ENCODE assay signal across 8 mouse cellular contexts in the genomic region with DNA sequence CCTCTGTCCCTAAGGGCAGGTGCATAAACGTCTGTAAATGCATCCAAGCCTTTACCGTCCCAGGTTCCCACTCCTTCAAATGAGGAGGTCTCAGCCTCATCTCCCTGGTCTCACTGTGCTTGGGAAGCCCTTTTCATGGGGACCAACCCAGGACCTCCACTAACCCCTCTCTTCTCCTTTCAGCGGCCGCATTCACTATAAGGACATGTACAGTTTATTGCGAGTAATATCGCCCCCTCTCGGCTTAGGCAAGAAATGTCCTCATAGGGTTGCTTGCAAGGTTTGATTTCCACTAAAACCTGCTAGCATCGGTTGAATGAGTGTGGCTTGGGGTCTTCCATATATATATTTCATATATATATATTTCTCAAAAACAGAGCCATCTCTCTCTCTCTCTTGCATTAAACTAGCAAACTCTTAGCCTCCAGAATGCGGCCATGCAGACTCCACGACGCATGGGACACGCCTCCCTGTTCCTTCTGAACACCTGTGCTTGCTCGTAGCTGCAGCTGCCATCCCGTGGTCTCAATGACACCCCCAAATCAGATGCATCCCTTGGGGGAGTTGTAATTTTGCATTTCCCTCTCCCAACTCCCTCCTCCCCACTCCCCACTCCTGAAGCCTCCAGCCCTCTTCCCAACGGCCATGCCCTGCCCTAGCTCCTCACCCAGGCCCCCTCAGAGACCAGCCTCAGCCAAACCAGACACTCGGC. TPM values are rescaled to one million over a fixed set of nuclear protein-coding genes. Genes with fewer than 3 reads are reported as not detected.
DNase-seq lines count a peak whose midpoint lies in the region; ATAC-seq and TF ChIP-seq lines count a peak whose summit lies in the region.

No protein-coding gene starts in this region.

- H3K9ac ChIP-seq in limb, embryonic 13.5 days, result no peak overlapping the region

- H3K36me3 ChIP-seq in G1E (replicated peaks), result no peaks in the 10 kb centered on the region
- H3K36me3 ChIP-seq in limb, embryonic 13.5 days, result no peaks in the 10 kb centered on the region

- no peak for ATAC-seq in G1E (ENCODE audit: extremely low read depth, insufficient number of reproducible peaks, low FRiP score, poor library complexity, severe bottlenecking)
- no peak for ATAC-seq in limb, embryonic 13.5 days (ENCODE audit: low FRiP score, low read depth)

- 30% methylated on average over 16 of the region's 16 CpGs for WGBS in limb, embryonic 13.5 days

- no peaks in the 10 kb centered on the region for H3K9me3 ChIP-seq in G1E (replicated peaks)
- H3K9me3 ChIP-seq in limb, embryonic 13.5 days, result no peaks in the 10 kb centered on the region

- intact Hi-C loops in left cerebral cortex, adult 2 months (cut with DNase I), result no loop called here
- intact Hi-C loops in left cerebral cortex, postnatal 36 days (cut with DNase I), result no loop called here

- no peaks in the 10 kb centered on the region for H3K4me1 ChIP-seq in G1E (ENCODE audit: insufficient read depth, low read depth, low read length)
- H3K4me1 ChIP-seq in limb, embryonic 13.5 days, result peaks cover 28% of the 10 kb centered on the region

- no peak overlapping the region for H3K4me3 ChIP-seq in left cerebral cortex, adult 2 months
- no peak overlapping the region for H3K4me3 ChIP-seq in G1E (ENCODE audit: low read depth, low read length)
- peak overlapping the region; percentile 10; the same call in 1 of the 2 replicates for H3K4me3 ChIP-seq in limb, embryonic 13.5 days

- DNase-seq in left cerebral cortex, adult 2 months (ENCODE audit: extremely low spot score in 1 of 2, low spot score in 2 of 2), result no peak
- no peak for DNase-seq in left cerebral cortex, postnatal 36 days (ENCODE audit: low spot score in 2 of 2)
- no peak for DNase-seq in G1E (ENCODE audit: low spot score)
- DNase-seq in embryo, embryonic 10 days (ENCODE audit: low spot score), result peak; percentile 81
- DNase-seq in adrenal gland, adult 2 months, result no peak
- no peak for DNase-seq in frontal cortex, postnatal 25 days (ENCODE audit: low spot score in 2 of 2)
- no peak for DNase-seq in ovary, postnatal 10 days (ENCODE audit: low spot score)

- no peak overlapping the region for H3K27ac ChIP-seq in left cerebral cortex, adult 2 months
- H3K27ac ChIP-seq in limb, embryonic 13.5 days, result no peak overlapping the region

- peaks cover 55% of the 10 kb centered on the region for H3K27me3 ChIP-seq in G1E (ENCODE audit: insufficient read depth, low read length)
- peaks cover 22% of the 10 kb centered on the region; the same call in 1 of the 2 replicates for H3K27me3 ChIP-seq in limb, embryonic 13.5 days

- peak; percentile 67 for TF ChIP-seq CTCF in left cerebral cortex, adult 2 months (IDR thresholded peaks at IDR 0.05)
- TF ChIP-seq CTCF in G1E (IDR thresholded peaks at IDR 0.05; ENCODE audit: low read depth, low read length), result peak; percentile 37; the same call in 1 of the 2 replicates

- peak overlapping the region; percentile 48 for H3K4me2 ChIP-seq in limb, embryonic 13.5 days (replicated peaks)

RNA-seq across cellular contexts. Expression of a gene that starts 48.0 kb away (rescaled TPM):
- 10 to 100 TPM; 17.5 to 17.9 TPM for total RNA-seq in left cerebral cortex, adult 2 months (2021)
- total RNA-seq in left cerebral cortex, postnatal 36 days (2021), result 10 to 100 TPM in 1 of 2 experiments, 1 to 10 TPM in 1; 5.6 to 27.6 TPM
- 60.5 and 64.9 TPM in 2 replicates for total RNA-seq in G1E (2014; fragmentation: Nextera tagmentation)
- total RNA-seq in G1E (2017), result 43.1 and 48.5 TPM in 2 replicates
- polyA plus RNA-seq in G1E (2012), result 112 and 119 TPM in 2 replicates
- polyA plus RNA-seq in limb, embryonic 13.5 days (2015; fragmentation: Nextera tagmentation; extraction: Ambion mirVana), result 71.9 and 73.0 TPM in 2 replicates
- total RNA-seq in adrenal gland, adult 2 months (2021), result 10 to 100 TPM; 24.9 to 34.8 TPM
- 13.7 and 27.0 TPM in 2 replicates for polyA plus RNA-seq in adrenal gland, adult 2 months (2012; rRNA removed)
